In the genomic region with DNA sequence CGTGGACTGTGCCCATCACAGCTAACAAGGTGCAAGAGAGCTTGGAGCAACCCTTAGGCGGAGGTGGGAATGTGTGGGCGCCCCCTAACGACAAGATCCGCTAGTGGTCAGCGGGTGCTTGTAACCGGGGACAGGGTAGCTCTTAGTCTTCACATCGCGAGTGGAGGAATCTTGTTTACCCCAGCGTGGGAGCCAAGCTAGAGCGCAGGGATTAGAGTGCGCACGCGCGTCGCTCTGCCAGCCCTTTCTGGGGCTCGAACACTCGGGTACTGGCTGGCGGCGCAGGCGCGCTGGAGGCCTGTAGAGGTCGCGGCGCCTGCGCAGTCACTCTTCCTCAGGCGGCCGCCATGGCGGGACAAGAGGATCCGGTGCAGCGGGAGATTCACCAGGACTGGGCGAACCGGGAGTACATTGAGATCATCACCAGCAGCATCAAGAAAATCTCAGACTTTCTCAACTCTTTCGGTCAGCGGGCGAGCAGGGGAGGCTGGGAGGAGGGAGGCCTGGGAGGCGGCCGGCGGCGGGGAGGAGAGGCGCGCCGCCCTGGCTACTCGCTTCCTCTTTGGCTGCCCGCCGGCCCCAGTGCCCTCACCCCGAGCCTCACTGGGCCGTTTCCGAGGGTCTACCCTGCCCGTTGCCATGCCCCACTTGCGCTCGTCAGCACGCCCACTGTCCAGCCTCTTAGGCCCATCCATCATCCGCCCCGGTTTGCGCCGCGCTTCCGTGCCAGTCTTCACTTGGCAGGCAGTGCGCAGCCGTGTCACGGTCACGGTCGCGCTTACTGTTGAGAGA, we compare ENCODE assay signal across 7 mouse cellular contexts. TPM values are rescaled to one million over a fixed set of nuclear protein-coding genes. Genes with fewer than 3 reads are reported as not detected.
DNase-seq lines count a peak whose midpoint lies in the region; ATAC-seq lines count a peak whose summit lies in the region.

A gene (plus strand): TSS at position 341 of the 792 bp plus-strand sequence.

- peak within 1 kb of the TSS; percentile 69 for H3K4me2 ChIP-seq in embryonic facial prominence, embryonic 12.5 days (replicated peaks)
- peak within 1 kb of the TSS; percentile 80 for H3K4me2 ChIP-seq in limb, embryonic 13.5 days (replicated peaks)
- peak within 1 kb of the TSS; percentile 89 for H3K4me2 ChIP-seq in midbrain, embryonic 16.5 days (ENCODE audit: low read length)

- no peaks in the 10 kb centered on the region for H3K36me3 ChIP-seq in embryonic facial prominence, embryonic 12.5 days
- H3K36me3 ChIP-seq in limb, embryonic 13.5 days = peaks cover 7% of the 10 kb centered on the region; the same call in 1 of the 2 replicates
- H3K36me3 ChIP-seq in midbrain, embryonic 16.5 days (ENCODE audit: control insufficient read depth, insufficient read depth, low read length) = no peaks in the 10 kb centered on the region

- no peaks in the 10 kb centered on the region for H3K27me3 ChIP-seq in embryonic facial prominence, embryonic 12.5 days
- no peaks in the 10 kb centered on the region for H3K27me3 ChIP-seq in limb, embryonic 13.5 days
- no peaks in the 10 kb centered on the region for H3K27me3 ChIP-seq in midbrain, embryonic 16.5 days (ENCODE audit: control insufficient read depth, insufficient read depth, low read depth, low read length)

- 1% methylated on average over 65 of the region's 65 CpGs for WGBS in embryonic facial prominence, embryonic 12.5 days
- WGBS in limb, embryonic 13.5 days = under 1% methylated on average over 65 of the region's 65 CpGs
- under 1% methylated on average over 59 of the region's 65 CpGs for WGBS in midbrain, embryonic 16.5 days

- peak within 1 kb of the TSS; percentile 84 for H3K9ac ChIP-seq in embryonic facial prominence, embryonic 12.5 days
- peak within 1 kb of the TSS; percentile 94 for H3K9ac ChIP-seq in limb, embryonic 13.5 days
- H3K9ac ChIP-seq in midbrain, embryonic 16.5 days (ENCODE audit: low read depth, low read length) = peak within 1 kb of the TSS; percentile 88

- peak within 1 kb of the TSS; percentile 85 for H3K4me3 ChIP-seq in embryonic facial prominence, embryonic 12.5 days
- H3K4me3 ChIP-seq in limb, embryonic 13.5 days = peak within 1 kb of the TSS; percentile 94
- peak within 1 kb of the TSS; percentile 88 for H3K4me3 ChIP-seq in midbrain, embryonic 16.5 days (ENCODE audit: low read depth, low read length)

- H3K27ac ChIP-seq in embryonic facial prominence, embryonic 12.5 days = peak within 1 kb of the TSS; percentile 78
- H3K27ac ChIP-seq in limb, embryonic 13.5 days = peak within 1 kb of the TSS; percentile 81
- peak within 1 kb of the TSS; percentile 85 for H3K27ac ChIP-seq in midbrain, embryonic 16.5 days (ENCODE audit: low read length)

- no peaks in the 10 kb centered on the region for H3K9me3 ChIP-seq in embryonic facial prominence, embryonic 12.5 days
- no peaks in the 10 kb centered on the region for H3K9me3 ChIP-seq in limb, embryonic 13.5 days
- no peaks in the 10 kb centered on the region for H3K9me3 ChIP-seq in midbrain, embryonic 16.5 days (replicated peaks; ENCODE audit: control insufficient read depth, low read length, poor library complexity, severe bottlenecking)

- peak; percentile 91 for DNase-seq in adrenal gland, postnatal 25 days
- DNase-seq in heart, adult 18-20 months = peak; percentile 92 to 93
- DNase-seq in kidney, adult 8-10 months = peak; percentile 87 to 88
- peak; percentile 84 to 90 for DNase-seq in spleen, postnatal 10 days (ENCODE audit: low spot score in 2 of 2)

- peaks cover 17% of the 10 kb centered on the region for H3K4me1 ChIP-seq in embryonic facial prominence, embryonic 12.5 days
- H3K4me1 ChIP-seq in limb, embryonic 13.5 days = peaks cover 23% of the 10 kb centered on the region
- H3K4me1 ChIP-seq in midbrain, embryonic 16.5 days (ENCODE audit: control insufficient read depth, insufficient read depth, low read length) = peaks cover 23% of the 10 kb centered on the region

- peak; percentile 84 for ATAC-seq in embryonic facial prominence, embryonic 12.5 days (ENCODE audit: insufficient number of reproducible peaks, insufficient read depth, low FRiP score, low TSS enrichment)
- ATAC-seq in limb, embryonic 13.5 days (ENCODE audit: low FRiP score, low read depth) = peak; percentile 91
- ATAC-seq in midbrain, embryonic 16.5 days = peak; percentile 96

RNA-seq across cellular contexts. Expression of the gene that starts here (rescaled TPM):
- total RNA-seq in adrenal gland, postnatal 25 days (2021) = 175 and 224 TPM in 2 replicates
- polyA plus RNA-seq in embryonic facial prominence, embryonic 12.5 days (2016; fragmentation: Nextera tagmentation; extraction: Ambion mirVana) = 211 and 215 TPM in 2 replicates
- 10 to 100 TPM; 77.1 to 77.6 TPM for total RNA-seq in heart, adult 18-20 months (2021)
- 232 and 239 TPM in 2 replicates for polyA plus RNA-seq in limb, embryonic 13.5 days (2015; fragmentation: Nextera tagmentation; extraction: Ambion mirVana)
- polyA plus RNA-seq in midbrain, embryonic 16.5 days (2015; fragmentation: Nextera tagmentation; extraction: Ambion mirVana) = 227 and 250 TPM in 2 replicates

Comparison
In these comparisons a context has a peak if more than half of its experiments do, and no peak if none do; other contexts are left out.
1. Peak in every context shown above with its lines: DNase-seq, ATAC-seq, H3K4me3 ChIP-seq and H3K27ac ChIP-seq.